Mouse (Mus musculus) lung, embryonic 16.5 days (tissue): ENCODE measurements around the gene Pin1. TPM values are rescaled to one million over a fixed set of nuclear protein-coding genes. Genes with fewer than 3 reads are reported as not detected.
A peak's percentile ranks its signal among the peaks of the same experiment; 100 is the strongest.
"Not testable (repeated sequence)": the region's sequence is repeated elsewhere in the genome, so short reads cannot be mapped to it uniquely, and the experiment has no call there.

Source experiments
- ATAC-seq: fragments of 200-750 bp; cut with Nextera tagmentation; 2 replicates; pipeline ENCODE4 v1.8.0; 2017; ENCODE audit warnings: low read depth, mild to moderate bottlenecking, moderate library complexity
- H3K27ac ChIP-seq: fragments of 300-500 bp; sonication (generic); 2 replicates; pipeline ENCODE4 v1.5.1; 2014; ENCODE audit warnings: mild to moderate bottlenecking, control low read depth, low read length
- H3K27me3 ChIP-seq: fragments of 300-500 bp; sonication (generic); 2 replicates; pipeline ENCODE4 v1.6.1; 2014; ENCODE audit warnings: low read depth, low read length, mixed read lengths; ENCODE audit not compliant: control insufficient read depth, insufficient read depth
- H3K36me3 ChIP-seq: fragments of 300-500 bp; sonication (generic); 2 replicates; pipeline ENCODE4 v1.6.1; 2014; ENCODE audit warnings: low read length; ENCODE audit not compliant: control insufficient read depth, insufficient read depth
- H3K4me1 ChIP-seq: fragments of 300-500 bp; sonication (generic); replicated peaks from 2 replicates; pipeline ENCODE4 v1.6.1; 2014; ENCODE audit warnings: low read length, mixed read lengths; ENCODE audit not compliant: control insufficient read depth, insufficient read depth
- H3K4me2 ChIP-seq: fragments of 300-500 bp; sonication (generic); 2 replicates; pipeline ENCODE4 v1.6.1; 2014; ENCODE audit warnings: low read depth, low read length, control low read depth
- H3K4me3 ChIP-seq: fragments of 300-500 bp; sonication (generic); 2 replicates; pipeline ENCODE4 v1.5.1; 2014; ENCODE audit warnings: mild to moderate bottlenecking, low read length, control low read depth
- H3K9ac ChIP-seq: fragments of 300-500 bp; sonication (generic); 2 replicates; pipeline ENCODE4 v1.6.1; 2014; ENCODE audit warnings: low read length, control low read depth
- H3K9me3 ChIP-seq: fragments of 300-500 bp; sonication (generic); 2 replicates; pipeline ENCODE4 v1.6.1; 2016; ENCODE audit warnings: low read length; ENCODE audit not compliant: control insufficient read depth
- WGBS: fragments of 180-500 bp; shearing (Covaris S2); extraction: QIAGEN DNeasy Blood & Tissue Kit; methylation state at CpG from one replicate; pipeline ENCODE4 v1.1.7; 2014; 5-methylcytosine and 5-hydroxymethylcytosine counted together
- polyA plus RNA-seq: library from polyadenylated mRNA; unstranded; fragments of >200 nt; fragmentation: Nextera tagmentation; extraction: Ambion mirVana; gene quantifications from 2 replicates; pipeline ENCODE4 v1.2.1, GENCODE M21; 2015

Gene Pin1
- polyA plus RNA-seq, result 47.4 and 50.3 TPM in 2 replicates

DNA sequence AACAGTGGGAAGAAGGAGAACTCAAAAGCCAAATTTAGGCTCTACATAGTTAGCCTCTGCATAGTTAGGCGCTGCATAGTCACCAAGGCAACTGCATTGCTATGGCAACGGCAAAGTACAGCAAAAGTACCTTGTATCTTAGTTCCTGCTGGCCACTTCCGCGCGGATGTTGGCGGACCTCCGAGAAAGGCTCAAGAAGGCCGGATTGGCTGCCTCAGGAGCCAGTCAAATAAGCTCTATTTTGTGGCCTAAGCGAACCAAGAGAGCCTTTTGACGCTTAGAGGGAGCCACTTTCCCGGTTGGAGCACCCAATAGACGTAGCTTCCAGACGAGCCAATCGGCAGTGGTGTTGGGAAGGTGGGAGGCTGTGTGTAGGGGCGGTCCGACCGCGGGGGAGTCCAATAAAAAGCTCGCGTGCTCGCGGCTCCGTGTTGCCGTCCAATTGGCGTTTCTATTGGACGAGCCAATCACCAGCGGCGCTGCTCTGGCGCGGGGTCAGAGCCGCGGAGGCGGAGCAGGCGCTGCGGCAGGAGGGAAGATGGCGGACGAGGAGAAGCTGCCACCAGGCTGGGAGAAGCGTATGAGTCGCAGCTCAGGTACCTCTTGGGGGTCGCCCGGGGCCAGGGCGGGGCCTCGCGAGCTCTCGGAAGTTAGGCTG, at the start of gene Pin1:
Pin1 (plus strand) TSS at position 494 of the 658 bp plus-strand sequence.
- Histone ChIP-seq H3K4me2 (peak within 1 kb of the TSS; percentile 80), H3K4me3 (peak within 1 kb of the TSS; percentile 99), H3K27ac (peak within 1 kb of the TSS; percentile 43; the same call in 1 of the 2 replicates), H3K9ac (peak within 1 kb of the TSS; percentile 96), H3K27me3 (no peaks in the 10 kb centered on the region), H3K36me3 (peaks cover 22% of the 10 kb centered on the region), H3K9me3 (no peaks in the 10 kb centered on the region), H3K4me1 (peaks cover 14% of the 10 kb centered on the region)
- ATAC-seq, result peak; percentile 100
- WGBS, result under 1% methylated on average over 45 of the region's 45 CpGs

GRCm38 (mm10) chr9:20606269-20606668, 45.6 kb upstream of the Pin1 start:
- Histone ChIP-seq H3K9me3 (peaks cover 9% of the 10 kb centered on the region), H3K9ac (no peak overlapping the region), H3K27me3 (no peaks in the 10 kb centered on the region), H3K36me3 (peaks cover 6% of the 10 kb centered on the region; the same call in 1 of the 2 replicates), H3K27ac (no peak overlapping the region), H3K4me2 (no peak overlapping the region; the same call in 1 of the 2 replicates), H3K4me1 (no peaks in the 10 kb centered on the region), H3K4me3 (no peak overlapping the region)
- 91% methylated on average over 1 of the region's 1 CpGs for WGBS
- ATAC-seq, result no peak

DNA sequence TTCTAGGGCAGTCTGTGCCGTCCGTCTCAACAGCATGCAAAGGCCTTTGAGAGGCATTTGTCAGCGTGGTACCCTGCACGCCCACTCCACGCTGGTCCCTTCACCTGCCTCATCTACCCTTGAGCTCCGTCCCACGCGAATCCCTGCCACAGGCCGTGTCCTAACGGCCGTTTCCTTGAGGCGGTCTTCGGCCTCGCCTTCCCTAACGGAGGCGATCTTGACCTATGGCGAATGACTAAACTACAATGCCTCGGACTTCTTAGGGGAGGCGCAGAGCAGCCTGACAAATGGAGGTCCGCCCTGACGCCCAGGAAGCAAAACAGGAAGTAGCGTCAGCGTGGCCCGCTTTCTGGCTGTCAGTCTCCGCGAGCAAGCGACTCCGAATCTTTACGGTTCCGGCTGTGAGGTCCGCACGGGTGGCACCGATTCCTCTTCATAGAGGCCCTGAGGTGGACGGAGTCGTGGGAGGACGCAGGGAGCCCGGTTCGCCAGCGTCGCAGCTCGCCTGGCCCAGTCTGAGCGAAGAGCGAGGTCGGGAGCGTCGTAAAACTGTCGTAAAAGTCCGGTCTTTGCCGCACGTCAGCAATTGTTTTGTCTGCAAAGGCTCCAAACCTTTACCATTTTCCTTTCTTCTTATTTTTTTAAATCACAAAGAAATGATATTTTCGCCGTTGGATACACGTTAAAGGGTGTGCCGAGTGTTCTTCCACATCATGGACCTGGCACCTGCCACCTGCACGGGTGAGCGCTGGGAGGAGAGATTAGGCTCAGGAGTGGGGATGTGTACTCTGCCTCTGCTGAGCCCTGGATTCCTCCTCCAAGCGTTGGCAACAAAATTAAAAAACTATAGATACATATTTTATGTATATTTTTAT, 44.6 kb upstream of the Pin1 start:
- Histone ChIP-seq H3K9me3 (peaks cover 9% of the 10 kb centered on the region), H3K27me3 (no peaks in the 10 kb centered on the region), H3K4me2 (peak overlapping the region; percentile 68), H3K27ac (peak overlapping the region; percentile 95), H3K4me1 (no peaks in the 10 kb centered on the region), H3K9ac (peak overlapping the region; percentile 85), H3K4me3 (peak overlapping the region; percentile 73), H3K36me3 (peaks cover 6% of the 10 kb centered on the region; the same call in 1 of the 2 replicates)
- WGBS, result 0% methylated on average over 57 of the region's 57 CpGs
- ATAC-seq, result peak; percentile 91

GRCm38 (mm10) chr9:20609831-20610464, 41.9 kb upstream of the Pin1 start:
- Histone ChIP-seq H3K4me1 (no peaks in the 10 kb centered on the region), H3K36me3 (peaks cover 6% of the 10 kb centered on the region; the same call in 1 of the 2 replicates), H3K4me2 (no peak overlapping the region), H3K27me3 (no peaks in the 10 kb centered on the region), H3K9ac (no peak overlapping the region), H3K4me3 (no peak overlapping the region), H3K9me3 (peaks cover 9% of the 10 kb centered on the region), H3K27ac (no peak overlapping the region)
- WGBS, result 83% methylated on average over 5 of the region's 5 CpGs
- no peak for ATAC-seq

DNA sequence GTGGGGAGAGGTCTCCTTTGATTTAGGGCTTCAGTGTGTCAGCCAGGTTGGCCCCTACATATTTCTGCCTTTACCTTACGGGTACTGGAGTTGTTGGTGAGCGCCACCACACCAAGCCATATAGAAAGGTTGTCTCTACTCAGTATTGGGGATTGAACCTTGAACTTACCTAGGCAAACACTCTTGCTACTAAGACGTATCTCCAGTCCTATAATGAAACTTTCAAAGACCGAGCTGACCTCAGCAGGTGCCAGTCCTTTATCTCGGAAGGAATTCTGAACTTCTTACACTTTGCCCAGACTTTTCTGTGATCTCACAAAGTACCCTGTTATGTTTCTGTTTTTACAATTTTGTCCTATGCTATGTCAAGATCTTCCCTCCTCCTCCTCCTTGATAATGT, 39.9 kb upstream of the Pin1 start:
- Histone ChIP-seq H3K4me2 (no peak overlapping the region), H3K27me3 (no peaks in the 10 kb centered on the region), H3K4me1 (no peaks in the 10 kb centered on the region), H3K27ac (no peak overlapping the region), H3K36me3 (peaks cover 6% of the 10 kb centered on the region), H3K4me3 (no peak overlapping the region), H3K9me3 (peaks cover 5% of the 10 kb centered on the region), H3K9ac (no peak overlapping the region)
- WGBS, result 73% methylated on average over 5 of the region's 5 CpGs
- no peak for ATAC-seq

DNA sequence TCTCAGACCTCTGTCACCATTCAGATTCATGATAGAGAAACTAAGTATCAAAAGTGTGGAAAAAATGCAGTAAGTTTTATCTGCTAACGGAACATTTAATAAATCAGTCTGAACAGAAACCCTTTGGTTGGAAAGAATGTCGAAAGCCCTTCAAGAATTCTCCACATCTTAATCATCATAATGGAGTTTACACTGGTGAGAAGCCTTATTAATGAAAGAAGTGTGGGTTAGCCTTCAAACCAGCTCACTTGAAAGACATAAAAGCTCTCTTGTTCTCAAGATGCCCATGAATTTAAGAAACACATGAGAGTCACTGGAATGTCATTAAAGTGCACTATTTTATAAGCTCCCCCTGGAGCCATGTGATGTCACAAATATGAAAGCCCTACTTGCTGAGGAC, 35.2 kb upstream of the Pin1 start:
- ATAC-seq, result peak; percentile 86
- no peak overlapping the region for H3K4me2 ChIP-seq
- H3K27me3 ChIP-seq, result no peaks in the 10 kb centered on the region
- no peaks in the 10 kb centered on the region for H3K4me1 ChIP-seq
- no peaks in the 10 kb centered on the region; the same call in 1 of the 2 replicates for H3K36me3 ChIP-seq
- no peaks in the 10 kb centered on the region for H3K9me3 ChIP-seq
- H3K4me3 ChIP-seq, result no peak overlapping the region
- 51% methylated on average over 2 of the region's 2 CpGs for WGBS
- no peak overlapping the region for H3K9ac ChIP-seq
- H3K27ac ChIP-seq, result peak overlapping the region; percentile 44; the same call in 1 of the 2 replicates

GRCm38 (mm10) chr9:20631332-20631731, 20.6 kb upstream of the Pin1 start:
- no peak for ATAC-seq

GRCm38 (mm10) chr9:20635676-20636075, 16.2 kb upstream of the Pin1 start:
- WGBS, result 86% methylated on average over 8 of the region's 8 CpGs
- not testable (repeated sequence) for ATAC-seq, H3K9ac ChIP-seq, H3K27me3 ChIP-seq, H3K4me1 ChIP-seq, H3K4me3 ChIP-seq, H3K4me2 ChIP-seq, H3K27ac ChIP-seq, H3K9me3 ChIP-seq
- H3K36me3 ChIP-seq, result peaks cover 11% of the 10 kb centered on the region

More at GRCm38 (mm10) chr9:20631332-20631731, 20.6 kb upstream of the Pin1 start:
- Histone ChIP-seq H3K4me1 (no peaks in the 10 kb centered on the region), H3K36me3 (no peaks in the 10 kb centered on the region), H3K9me3 (no peaks in the 10 kb centered on the region; the same call in 1 of the 2 replicates), H3K4me3 (no peak overlapping the region), H3K27me3 (no peaks in the 10 kb centered on the region), H3K9ac (no peak overlapping the region), H3K27ac (no peak overlapping the region), H3K4me2 (no peak overlapping the region)
- WGBS, result 85% methylated on average over 2 of the region's 2 CpGs

GRCm38 (mm10) chr9:20636256-20636655, 15.6 kb upstream of the Pin1 start:
- Histone ChIP-seq H3K27ac (no peak overlapping the region), H3K4me3 (no peak overlapping the region), H3K9ac (no peak overlapping the region), H3K9me3 (no peaks in the 10 kb centered on the region; the same call in 1 of the 2 replicates), H3K27me3 (no peaks in the 10 kb centered on the region), H3K36me3 (peaks cover 11% of the 10 kb centered on the region), H3K4me1 (peaks cover 7% of the 10 kb centered on the region; the same call in 1 of the 2 replicates), H3K4me2 (no peak overlapping the region)
- no peak for ATAC-seq
- WGBS, result 82% methylated on average over 3 of the region's 3 CpGs
